10 mouse cellular contexts compared by ENCODE assay signal in the genomic region with DNA sequence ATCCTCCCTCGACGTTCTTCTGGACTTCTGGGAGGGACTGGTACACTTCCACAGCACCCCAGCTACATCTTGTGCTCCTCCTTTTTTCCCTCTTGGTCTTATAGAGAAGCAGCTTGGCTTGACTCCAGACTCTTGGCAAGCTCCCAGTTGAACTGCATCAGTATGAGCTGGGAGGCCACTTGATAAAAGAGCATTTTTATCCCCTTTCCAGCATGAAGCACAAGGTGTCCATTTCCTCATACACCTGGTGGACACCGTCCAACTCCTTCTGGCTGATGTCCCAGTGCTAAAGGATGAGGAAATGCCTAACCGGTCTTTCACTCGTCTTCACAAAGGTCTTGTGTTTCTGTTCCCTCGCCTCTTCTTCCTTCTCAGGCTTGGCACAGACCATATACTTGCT.
A peak's percentile ranks its signal among the peaks of the same experiment; 100 is the strongest.
DNase-seq lines count a peak whose midpoint lies in the region; TF ChIP-seq lines count a peak whose summit lies in the region.
"Had no signal": no experiment of that assay in that cellular context is flagged by ENCODE, and none has a peak within 500 bp of the region (broad histone marks: within the 10 kb centered on the region; RNA-seq: fewer than 3 reads in every experiment).

No protein-coding gene starts in this region.

- intact Hi-C loops in gastrocnemius, adult 2 months (cut with DNase I), result no loop called here
- intact Hi-C loops in gastrocnemius, postnatal 36 days (cut with DNase I), result no loop called here

- no peak overlapping the region for H3K4me3 ChIP-seq in gastrocnemius, adult 2 months
- H3K4me3 ChIP-seq: heart, embryonic 13.5 days; megakaryocyte, embryonic 14.5 days had no signal

- TF ChIP-seq CTCF in gastrocnemius, adult 2 months (IDR thresholded peaks at IDR 0.05), result no peak

- H3K27ac ChIP-seq in gastrocnemius, adult 2 months, result no peak overlapping the region
- H3K27ac ChIP-seq: heart, embryonic 13.5 days had no signal

- DNase-seq in gastrocnemius, adult 2 months, result peak; percentile 17
- DNase-seq in gastrocnemius, postnatal 36 days, result no peak
- DNase-seq in right cerebral cortex, postnatal 14 days, result peak; percentile 20
- no peak for DNase-seq in right cerebral cortex, postnatal 25 days
- peak; percentile 46 to 74 for DNase-seq in lung, adult 18-20 months
- peak; percentile 51 for DNase-seq in testis, postnatal 14 days (ENCODE audit: low spot score)
- no peak for DNase-seq in neural tube, embryonic 10.5 days (ENCODE audit: extremely low spot score, low spot score)
- DNase-seq in layer of hippocampus, postnatal 10 days (ENCODE audit: low spot score in 2 of 2), result no peak

Comparison
In these comparisons a context has a peak if more than half of its experiments do, and no peak if none do; other contexts are left out.
1. DNase-seq: peak in gastrocnemius, adult 2 months (single experiment), right cerebral cortex, postnatal 14 days (single experiment), lung, adult 18-20 months (2 of 2) and testis, postnatal 14 days (single experiment); none in gastrocnemius, postnatal 36 days (0 of 2), right cerebral cortex, postnatal 25 days (single experiment), neural tube, embryonic 10.5 days (single experiment) and layer of hippocampus, postnatal 10 days (0 of 2).